Mouse (Mus musculus): ENCODE results near the gene Tekt5.

DNA sequence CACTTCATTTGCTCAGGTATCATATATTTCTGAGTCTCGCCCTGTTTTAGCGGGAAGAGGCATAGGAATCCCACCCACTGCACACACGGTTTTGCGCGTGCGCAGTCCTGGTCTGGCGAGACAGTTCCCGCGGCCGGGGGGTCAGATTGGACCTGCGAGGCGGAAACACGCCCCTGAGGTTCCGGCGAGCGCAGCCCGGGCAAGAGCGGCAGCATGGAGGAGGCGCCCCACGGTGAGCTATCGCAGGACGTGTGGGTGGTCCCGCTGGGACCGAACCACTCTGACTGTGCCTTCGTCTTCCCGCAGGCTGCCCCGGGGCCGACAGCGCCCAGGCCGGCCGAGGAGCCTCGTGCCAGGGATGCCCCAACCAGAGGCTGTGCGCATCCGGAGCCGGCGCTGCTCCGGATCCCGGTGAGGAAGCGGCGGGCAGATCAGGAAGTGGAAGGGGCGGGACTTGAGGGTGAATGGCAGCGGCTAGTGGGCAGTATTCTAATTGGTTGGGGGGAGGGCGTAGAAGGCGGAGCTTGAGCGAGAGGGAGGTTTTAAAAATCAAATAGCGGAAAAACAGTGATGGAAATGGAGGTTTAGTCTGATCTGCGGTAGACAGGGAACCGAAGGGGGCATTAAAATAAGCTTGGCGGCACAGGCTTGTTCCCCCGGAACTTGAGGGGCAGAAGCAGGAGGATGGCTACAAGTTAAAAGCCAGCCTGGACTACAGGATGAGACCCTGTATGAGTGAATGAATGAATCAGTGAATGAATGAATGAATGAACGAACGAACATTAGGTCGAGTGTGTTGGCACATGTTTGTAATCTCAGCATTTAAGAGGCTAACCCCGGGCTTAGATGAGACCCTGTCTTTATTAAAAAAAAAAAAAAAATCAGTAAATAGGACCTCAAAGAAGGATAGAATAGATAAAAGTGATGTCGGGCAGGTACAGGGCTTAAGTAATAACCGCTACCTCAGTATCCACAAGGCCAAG, 16.8 kb upstream of the Tekt5 start, which contains the start of gene Nubp1:
- TF ChIP-seq POLR2A (IDR thresholded peaks at IDR 0.05; ENCODE audit: extremely low read depth, insufficient read depth, low read length): peak; percentile 39; the same call in 1 of the 2 replicates
- TF ChIP-seq CTCF (IDR thresholded peaks at IDR 0.05; ENCODE audit: low read depth, low read length): no peak
